Mouse (Mus musculus): ENCODE data around the gene Fam162a.
"Not testable (repeated sequence)": the region's sequence is repeated elsewhere in the genome, so short reads cannot be mapped to it uniquely, and the experiment has no call there.

Gene Fam162a

GRCm38 (mm10) chr16:36071450-36072379 lies at the start of gene Fam162a, which contains the start of gene Ccdc58:
Fam162a (minus strand) TSS chr16:36071594.
Ccdc58 (plus strand) TSS chr16:36071685.
- in situ Hi-C loops (cut with MseI, MboI) = no loop called here

GRCm38 (mm10) chr16:36115751-36116150 lies 44.4 kb upstream of the Fam162a start:
- in situ Hi-C loops (cut with MseI, MboI) = not testable (repeated sequence)

- in situ Hi-C loops (cut with MseI, MboI) = not testable (repeated sequence)
Measured at GRCm38 (mm10) chr16:36111486-36111885, 40.1 kb upstream of the Fam162a start.

- in situ Hi-C loops (cut with MseI, MboI) = no loop called here
Measured at GRCm38 (mm10) chr16:36102211-36102610, 30.8 kb upstream of the Fam162a start.

- in situ Hi-C loops (cut with MseI, MboI) = no loop called here
Measured at GRCm38 (mm10) chr16:36101526-36101925, 30.1 kb upstream of the Fam162a start.

GRCm38 (mm10) chr16:36097813-36098499 lies 26.6 kb upstream of the Fam162a start:
- in situ Hi-C loops (cut with MseI, MboI) = loop anchor here (25.0 kb wide), 1 partner anchor 364 kb away; the partner anchor contains the start of gene Stfa3 (in 2 of the 2)

GRCm38 (mm10) chr16:36094079-36094478 lies 22.7 kb upstream of the Fam162a start:
- in situ Hi-C loops (cut with MseI, MboI) = loop anchor here (25.0 kb wide), 1 partner anchor 368 kb away; the partner anchor contains the start of gene Stfa3 (in 2 of the 2)

GRCm38 (mm10) chr16:36090785-36091509 lies 19.6 kb upstream of the Fam162a start:
- in situ Hi-C loops (cut with MseI, MboI) = loop anchor here (25.0 kb wide), 1 partner anchor 371 kb away; the partner anchor contains the start of gene Stfa3 (in 2 of the 2)

- in situ Hi-C loops (cut with MseI, MboI) = loop anchor here (25.0 kb wide), 1 partner anchor 372 kb away; the partner anchor contains the start of gene Stfa3 (in 2 of the 2)
Measured at GRCm38 (mm10) chr16:36089850-36090616, 18.6 kb upstream of the Fam162a start.

GRCm38 (mm10) chr16:36089065-36089464 lies 17.7 kb upstream of the Fam162a start:
- in situ Hi-C loops (cut with MseI, MboI) = loop anchor here (25.0 kb wide), 1 partner anchor 373 kb away; the partner anchor contains the start of gene Stfa3 (in 2 of the 2)

- in situ Hi-C loops (cut with MseI, MboI) = loop anchor here (25.0 kb wide), 1 partner anchor 374 kb away; the partner anchor contains the start of gene Stfa3 (in 2 of the 2)
Measured at GRCm38 (mm10) chr16:36087846-36088245, 16.5 kb upstream of the Fam162a start.

- in situ Hi-C loops (cut with MseI, MboI) = loop anchor here (25.0 kb wide), 1 partner anchor 382 kb away; the partner anchor contains the start of gene Stfa3 (in 2 of the 2)
Measured at GRCm38 (mm10) chr16:36079916-36080315, 8.5 kb upstream of the Fam162a start.

- in situ Hi-C loops (cut with MseI, MboI) = loop anchor here (25.0 kb wide), 1 partner anchor 388 kb away; the partner anchor contains the start of gene Stfa3 (in 2 of the 2)
Measured at GRCm38 (mm10) chr16:36074772-36075171, 3.4 kb upstream of the Fam162a start.

GRCm38 (mm10) chr16:36072410-36073011 lies 1.1 kb upstream of the Fam162a start:
- in situ Hi-C loops (cut with MseI, MboI) = no loop called here

- in situ Hi-C loops (cut with MseI, MboI) = no loop called here
Measured at GRCm38 (mm10) chr16:36071071-36071449, 334 bp downstream of the Fam162a start.

GRCm38 (mm10) chr16:36069819-36070575 lies 1.4 kb downstream of the Fam162a start:
- in situ Hi-C loops (cut with MseI, MboI) = no loop called here

GRCm38 (mm10) chr16:36068356-36068755 lies 3.0 kb downstream of the Fam162a start:
- in situ Hi-C loops (cut with MseI, MboI) = no loop called here

- in situ Hi-C loops (cut with MseI, MboI) = no loop called here
Measured at GRCm38 (mm10) chr16:36067694-36068093, 3.7 kb downstream of the Fam162a start.

- in situ Hi-C loops (cut with MseI, MboI) = no loop called here
Measured at GRCm38 (mm10) chr16:36064904-36065303, 6.5 kb downstream of the Fam162a start.

All from mouse trophoblast stem cell (cell line).